Mouse (Mus musculus) spleen, adult 18-20 months (tissue): Measurements from ENCODE around the gene Raet1e.
"Not testable (repeated sequence)": the region's sequence is repeated elsewhere in the genome, so short reads cannot be mapped to it uniquely, and the experiment has no call there.

Source experiments
- DNase-seq, 2 experiments: peaks; one replicate each; pipeline ENCODE4 v3.0.0; 2022; ENCODE audit warnings: mixed read lengths in 2 of 2

Raet1e gene

DNA sequence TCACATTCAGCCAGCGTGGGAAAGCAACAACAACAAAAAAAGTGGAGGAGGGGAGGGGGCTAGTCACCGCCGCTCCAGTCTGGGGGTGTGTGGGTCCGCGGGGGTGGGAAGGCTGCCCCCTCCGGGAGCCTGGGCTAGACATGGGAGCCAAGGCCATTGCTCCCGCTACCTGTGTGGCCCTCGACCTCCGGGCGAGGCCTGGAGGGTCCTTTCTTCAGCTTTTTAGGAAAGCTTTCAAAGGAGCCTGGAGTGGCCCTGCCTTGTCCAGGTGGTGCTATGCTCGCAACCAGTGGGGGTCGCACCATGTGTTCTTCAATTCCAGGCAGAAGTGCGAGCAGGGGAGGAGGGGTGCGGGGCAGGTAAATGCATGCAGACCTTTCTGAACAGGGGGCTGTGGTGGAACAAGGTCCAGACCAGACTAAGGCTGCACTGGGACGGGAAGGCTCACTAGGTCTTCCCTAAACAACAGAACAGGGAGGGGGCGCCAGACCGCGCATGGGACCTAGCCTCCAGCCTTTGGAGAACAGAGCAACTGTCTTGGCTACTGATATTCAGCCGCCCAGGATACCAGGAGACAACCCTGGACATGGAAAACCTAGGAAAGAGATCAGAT is 116.2 kb downstream of the Raet1e start:
- no peak for DNase-seq

DNA sequence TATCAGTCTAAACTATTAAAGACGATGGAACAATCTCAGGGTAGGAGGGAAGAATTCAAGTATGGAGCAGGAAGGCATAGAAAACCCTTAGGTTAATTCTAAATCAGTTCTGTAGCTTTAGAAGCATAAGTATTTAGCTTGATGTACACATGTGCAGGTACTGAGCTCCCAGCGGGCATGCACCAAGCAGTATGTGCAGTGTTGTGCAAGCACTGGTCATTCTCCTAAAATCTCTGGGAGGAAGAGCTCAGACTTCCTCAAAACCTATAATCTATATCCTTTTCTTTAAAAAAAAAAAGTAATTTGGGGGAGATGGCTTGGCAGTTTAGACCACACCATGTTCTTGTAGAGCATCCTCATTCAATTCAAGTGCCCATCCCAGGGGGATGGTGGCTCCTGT is 120.1 kb downstream of the Raet1e start:
- not testable (repeated sequence) for DNase-seq

DNA sequence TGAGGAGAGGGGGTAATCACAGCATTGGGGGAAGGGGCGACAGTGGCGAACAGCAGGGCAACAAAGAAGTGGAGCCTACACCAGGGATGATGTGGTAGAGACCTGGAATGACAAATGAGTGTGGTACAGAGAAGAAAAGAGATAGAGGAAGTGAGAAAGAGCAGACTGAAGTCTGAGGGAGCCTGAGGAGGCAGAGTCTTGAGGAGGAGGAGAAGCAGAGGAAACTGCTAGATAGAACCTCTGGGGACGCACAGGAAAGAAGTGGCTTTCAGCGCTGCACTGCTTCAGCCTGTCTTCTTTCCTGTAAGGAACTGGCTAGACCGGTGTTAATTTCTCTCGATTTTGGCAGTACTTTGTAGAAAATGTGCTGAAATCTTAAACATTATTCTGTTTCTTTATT is 124.4 kb downstream of the Raet1e start:
- no peak for DNase-seq

DNA sequence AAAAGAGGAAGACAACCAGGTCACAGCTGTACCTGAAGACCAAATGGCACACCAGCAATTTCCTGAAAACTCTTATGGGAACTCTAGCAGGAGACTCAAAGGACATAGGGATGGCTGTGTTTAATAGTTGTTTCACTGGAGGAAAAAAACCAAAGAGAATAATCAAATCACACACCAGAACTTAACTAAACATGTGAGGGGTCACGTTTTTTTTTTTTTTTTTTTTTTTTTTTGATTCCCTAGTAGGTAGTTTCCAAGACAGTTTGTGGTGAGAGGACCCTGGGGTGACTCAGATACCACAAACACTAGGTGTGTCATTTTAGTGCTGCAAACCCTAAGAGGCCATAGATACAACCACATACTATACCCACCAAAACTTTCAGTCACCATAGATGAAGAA is 137.3 kb downstream of the Raet1e start:
- DNase-seq = no peak

DNA sequence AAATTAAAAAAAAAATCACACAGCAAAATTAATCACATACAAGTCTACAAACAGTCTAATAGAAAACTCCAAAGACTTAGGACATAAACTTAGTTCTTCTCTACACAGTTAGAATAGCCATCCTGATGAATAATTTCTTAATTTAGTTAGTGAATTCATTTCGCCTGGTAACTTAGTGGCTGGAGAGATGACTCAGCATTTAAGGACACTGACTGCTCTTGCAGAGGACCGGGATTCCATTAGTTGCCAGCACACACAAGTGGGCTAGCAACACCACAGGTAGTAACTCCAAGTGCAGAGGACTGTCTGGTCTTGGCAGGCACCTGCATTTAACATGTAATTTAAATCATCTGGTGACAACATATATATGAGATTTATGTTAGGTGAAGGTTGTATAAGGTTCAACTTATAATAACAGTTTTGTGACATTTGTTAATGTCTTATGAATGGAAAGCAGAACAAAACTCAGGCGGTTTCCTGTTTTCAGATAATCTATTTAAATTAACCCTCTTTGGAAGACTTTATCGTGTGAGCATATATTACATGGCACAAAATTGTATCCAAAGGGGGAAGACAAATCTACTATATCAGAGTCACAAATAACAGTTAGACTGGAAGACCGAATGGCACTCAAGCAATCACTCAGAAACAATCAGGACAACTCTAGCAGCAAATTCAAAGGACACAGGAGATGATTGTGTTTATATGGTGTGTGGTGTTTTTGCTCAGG is 138.8 kb downstream of the Raet1e start:
- no peak for DNase-seq

DNA sequence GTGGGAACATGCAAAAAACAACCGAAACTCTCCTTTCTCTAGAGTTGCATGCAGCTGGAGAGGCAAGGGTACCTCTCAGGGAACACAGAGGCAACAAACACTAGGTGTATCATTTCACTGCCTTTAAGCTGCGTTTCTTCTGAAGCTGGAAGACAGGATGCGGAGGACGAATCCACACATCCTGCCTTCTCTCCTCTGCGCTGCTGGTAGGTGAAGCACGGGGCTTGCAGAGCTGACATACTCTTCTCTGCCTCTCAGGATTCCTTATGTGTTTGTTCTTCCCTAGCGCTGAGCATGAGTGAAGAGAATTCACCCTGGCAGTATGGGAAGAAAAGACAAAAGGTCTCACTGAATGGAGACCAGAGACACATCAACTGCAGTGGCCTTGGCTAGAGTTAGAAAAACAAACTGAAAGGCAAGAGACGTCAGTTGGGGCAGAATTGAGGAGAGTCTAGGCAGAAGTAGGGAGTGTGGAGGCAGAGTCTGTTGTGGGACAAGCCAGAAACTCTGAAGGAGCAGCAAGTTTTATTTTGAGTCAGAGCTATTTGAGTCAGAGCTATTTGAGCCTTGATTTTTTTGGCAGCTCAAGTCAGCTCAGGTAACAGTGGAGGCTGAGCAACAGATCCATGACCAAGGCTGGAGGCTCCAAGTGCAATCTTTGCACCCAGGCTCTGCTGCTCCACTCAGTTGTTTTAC is 139.5 kb downstream of the Raet1e start:
- DNase-seq = no peak

DNA sequence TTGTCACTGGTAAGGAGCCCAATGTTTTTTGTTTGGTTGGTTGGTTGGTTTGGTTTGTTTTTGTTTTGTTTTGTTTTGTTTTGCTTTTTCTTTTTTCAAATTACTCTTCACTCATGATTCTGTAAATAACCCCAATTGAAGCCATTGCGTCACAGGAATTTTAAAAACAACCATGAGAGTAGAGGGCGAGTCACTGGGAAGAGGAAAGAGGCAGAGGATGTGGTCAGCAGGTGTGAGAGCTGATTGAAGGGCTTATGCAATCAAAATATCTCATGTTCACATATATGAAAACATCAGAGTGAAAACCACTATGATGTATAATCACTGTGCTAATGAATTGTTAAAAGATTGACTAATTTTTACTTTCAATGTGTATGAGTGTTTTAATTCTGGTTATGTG is 141.0 kb downstream of the Raet1e start:
- no peak for DNase-seq

DNA sequence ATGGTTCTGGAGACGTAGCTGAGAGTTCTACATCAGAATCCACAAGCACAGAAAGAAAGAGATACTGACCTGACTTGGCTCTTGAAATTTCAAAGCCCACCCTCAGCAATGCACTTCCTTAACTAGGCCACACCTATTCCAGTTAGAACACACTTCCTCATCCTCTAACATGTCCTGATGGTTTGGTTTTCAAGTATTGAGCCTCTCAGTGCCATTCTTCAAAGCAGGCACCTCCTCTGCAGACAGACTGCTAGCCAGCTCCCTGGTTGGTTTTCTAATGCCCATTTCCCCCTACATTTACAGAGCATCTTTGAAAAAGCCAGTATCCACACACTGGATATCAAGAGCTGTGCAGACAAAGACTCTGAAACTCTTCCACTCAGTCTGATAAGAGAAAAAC is 143.3 kb downstream of the Raet1e start:
- DNase-seq = no peak

DNA sequence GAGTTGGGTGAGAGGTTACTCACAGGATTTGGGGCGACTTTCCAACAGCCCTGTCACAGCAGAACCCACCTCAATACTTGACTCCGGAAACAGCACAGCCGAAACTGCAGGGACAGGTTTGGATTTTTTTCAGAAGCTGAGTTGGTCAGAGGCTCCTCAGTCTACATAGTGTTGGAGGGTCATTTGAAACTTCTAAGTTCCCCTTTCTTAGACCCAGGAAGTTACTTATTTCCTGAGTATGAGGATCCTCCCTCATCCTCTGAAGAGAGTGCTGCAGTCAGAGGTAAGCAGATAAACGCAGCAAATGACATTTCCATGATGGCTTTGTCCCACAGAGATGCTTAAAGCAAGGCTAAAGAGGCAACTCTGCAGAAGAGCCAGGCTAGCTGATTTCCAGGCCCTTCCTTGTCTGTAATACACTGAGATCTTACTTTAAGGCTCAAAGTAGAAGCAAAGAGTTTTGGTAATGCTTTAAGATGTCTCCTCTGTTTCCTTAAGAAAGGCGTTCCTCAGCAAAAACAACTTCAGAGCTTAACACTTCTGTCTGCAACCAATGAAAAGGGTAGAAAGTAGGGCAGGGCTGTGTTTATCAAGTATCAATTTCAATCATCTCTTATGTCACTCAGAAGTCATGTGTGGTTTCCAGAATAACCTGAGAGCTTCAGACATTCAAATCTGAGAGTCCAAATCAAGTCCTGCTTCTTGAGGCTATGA is 144.1 kb downstream of the Raet1e start:
- no peak for DNase-seq

DNA sequence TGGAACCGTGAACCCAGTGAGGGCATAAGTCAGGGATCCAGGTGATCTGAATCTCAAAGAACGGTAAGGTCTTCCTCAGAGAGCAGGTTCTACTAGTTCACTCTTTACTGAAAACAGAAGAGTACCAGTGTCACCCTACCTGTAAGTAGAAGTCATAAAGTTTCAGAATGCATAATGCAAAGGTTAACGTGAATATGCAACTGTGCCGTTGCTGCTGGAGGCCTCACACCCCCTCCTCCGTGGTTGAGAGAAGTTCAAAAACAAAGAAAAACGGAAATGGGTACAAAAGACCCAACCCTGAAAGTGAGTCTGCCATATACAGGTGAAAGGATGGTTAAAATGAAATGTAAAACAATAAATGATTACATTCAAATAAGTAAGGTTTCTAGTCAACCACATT is 145.4 kb downstream of the Raet1e start:
- no peak for DNase-seq

DNA sequence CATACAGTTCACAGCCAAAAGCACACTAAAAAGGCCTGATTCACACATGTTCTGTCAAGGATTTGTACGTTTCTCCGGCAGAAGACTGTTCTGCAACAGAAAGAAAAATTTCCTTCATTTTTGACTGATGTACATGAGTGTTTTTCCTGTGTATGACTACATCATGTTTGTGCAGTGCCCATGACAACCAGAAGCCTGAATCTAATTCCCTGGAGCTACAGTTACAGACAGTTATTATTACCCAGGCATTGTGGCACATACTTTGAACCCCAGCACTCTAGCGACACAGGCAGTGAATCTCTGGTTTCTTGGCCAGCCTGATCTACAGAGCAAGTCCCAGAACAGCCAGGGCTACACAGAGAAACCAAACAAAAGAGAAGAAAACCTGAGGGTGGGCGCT is 147.4 kb downstream of the Raet1e start:
- no peak for DNase-seq

DNA sequence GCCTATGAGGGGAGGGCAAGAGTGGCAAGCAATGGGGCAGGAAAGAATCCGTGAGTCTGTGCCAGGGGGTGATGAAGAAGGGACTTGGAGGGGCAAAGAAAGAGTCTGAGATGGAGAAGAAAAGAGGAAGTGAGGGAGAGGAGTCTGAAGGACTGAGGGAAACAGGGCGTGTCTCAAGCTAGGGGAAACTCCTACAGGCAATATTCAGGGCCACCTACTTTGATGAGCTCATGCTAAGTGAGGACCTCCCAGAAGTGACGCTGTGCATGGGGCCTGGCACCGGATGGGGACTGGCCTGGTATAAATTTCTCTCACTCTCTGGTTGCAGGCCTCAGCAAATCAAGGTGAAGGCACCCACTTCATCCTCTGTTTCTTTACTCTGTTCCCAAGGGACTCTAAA is 148.1 kb downstream of the Raet1e start:
- DNase-seq = peak; percentile 36 to 42

DNA sequence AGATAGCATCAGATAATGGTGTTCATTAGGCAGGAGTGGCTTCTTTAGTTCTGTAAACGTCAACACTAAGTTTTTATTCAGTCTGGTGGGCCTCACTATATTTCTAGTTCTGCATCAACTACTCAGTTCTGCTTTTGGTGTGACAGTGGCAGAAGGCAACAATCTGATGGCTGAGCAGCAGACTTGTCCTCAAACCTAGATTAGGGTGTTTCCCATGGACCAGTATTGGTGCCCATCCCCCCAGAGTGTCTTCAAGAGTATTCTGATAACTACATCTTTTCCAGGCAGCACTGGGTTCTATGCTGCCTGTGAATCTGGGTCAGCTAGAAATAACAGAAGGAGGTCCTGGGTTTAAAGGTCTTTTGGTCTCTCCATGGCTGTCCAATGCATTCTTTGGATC is 149.9 kb downstream of the Raet1e start:
- no peak for DNase-seq

DNA sequence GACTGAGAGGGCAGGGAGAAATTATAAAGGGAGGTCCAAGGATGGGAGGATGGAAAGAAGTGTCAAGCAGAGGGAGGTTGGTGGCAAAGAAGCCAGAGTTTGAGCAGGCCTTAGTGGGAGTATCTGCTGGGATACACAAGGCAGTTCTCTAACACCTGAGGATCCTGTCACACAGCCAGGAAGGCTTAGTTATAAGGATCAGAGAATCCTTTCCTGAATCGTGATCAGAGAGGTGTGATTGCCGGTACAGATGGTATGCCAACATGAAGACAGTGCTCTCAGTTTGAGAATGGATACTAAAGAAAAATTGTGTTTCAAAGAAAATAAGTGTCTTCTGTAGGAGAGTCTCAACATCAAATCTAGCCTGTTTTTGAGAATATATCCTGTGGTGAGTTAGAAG is 164.5 kb downstream of the Raet1e start:
- no peak for DNase-seq

DNA sequence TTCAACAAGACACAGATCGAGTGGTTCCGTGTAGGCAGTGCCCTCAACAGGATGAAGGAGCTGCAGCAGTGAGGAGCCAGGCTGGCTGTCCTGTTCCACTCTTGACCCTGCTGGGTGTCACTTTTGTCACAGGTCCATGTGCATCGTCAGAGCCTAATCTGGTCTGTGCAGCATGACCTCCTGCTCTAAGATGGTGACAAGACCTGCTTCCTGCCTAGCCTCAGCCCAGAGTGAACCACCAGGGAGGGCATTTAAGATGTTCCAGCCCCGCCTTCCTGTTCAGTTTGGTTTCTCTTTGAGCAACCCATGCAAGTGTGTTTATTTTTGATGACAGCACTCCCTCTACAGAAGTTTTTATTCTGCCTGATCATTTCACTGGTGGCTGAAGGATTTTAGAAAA is 187.4 kb downstream of the Raet1e start:
- not testable (repeated sequence) for DNase-seq

DNA sequence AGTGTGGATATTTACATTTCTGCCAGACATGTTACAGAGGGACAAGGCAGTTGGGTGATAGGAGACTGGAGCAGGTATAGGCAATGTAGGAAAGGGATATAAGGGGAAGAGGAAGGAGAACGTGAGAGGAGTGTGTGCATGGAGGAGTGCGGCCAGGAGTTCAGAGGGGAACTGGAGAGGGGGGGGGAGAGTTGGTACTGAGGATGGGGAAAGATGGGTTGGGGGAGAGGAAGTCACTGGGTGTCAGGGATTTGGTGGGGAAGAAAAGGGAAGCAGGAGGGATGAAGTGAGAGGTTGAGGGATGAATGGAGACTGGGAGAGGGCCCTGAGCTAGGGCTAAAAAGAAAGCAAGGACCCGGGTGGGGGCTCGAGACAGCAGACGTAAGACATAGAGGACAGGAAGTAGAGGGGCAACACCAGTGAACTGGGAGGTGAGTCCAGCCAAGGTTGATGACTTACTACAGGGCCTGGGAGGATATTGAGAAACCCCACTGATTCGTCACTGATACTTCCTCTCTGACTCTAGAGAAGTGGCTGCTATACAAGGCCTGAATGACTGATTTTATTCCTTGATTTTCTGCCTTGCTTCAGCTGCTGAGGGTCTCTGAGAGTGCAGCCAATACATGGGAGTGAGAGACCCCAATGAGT is 195.3 kb downstream of the Raet1e start:
- DNase-seq = not testable (repeated sequence)

DNA sequence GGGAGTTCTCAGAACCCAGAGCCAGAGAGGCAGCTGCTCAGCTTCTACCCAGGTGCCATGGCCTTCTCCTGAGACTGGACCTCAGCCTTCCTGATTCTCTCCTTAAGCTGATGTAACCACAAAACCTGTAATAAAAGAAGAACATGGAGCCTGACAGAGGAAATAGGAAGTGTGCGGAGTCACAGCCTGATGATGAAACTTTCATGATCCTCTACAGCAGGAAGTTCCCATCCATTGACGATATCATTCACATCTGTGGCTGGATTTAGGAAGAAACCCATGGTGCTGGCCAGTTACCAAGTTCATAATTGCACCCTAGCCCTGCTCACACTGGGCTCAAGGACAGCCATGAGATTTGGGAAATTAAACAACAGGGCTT is 195.8 kb downstream of the Raet1e start:
- not testable (repeated sequence) for DNase-seq

DNA sequence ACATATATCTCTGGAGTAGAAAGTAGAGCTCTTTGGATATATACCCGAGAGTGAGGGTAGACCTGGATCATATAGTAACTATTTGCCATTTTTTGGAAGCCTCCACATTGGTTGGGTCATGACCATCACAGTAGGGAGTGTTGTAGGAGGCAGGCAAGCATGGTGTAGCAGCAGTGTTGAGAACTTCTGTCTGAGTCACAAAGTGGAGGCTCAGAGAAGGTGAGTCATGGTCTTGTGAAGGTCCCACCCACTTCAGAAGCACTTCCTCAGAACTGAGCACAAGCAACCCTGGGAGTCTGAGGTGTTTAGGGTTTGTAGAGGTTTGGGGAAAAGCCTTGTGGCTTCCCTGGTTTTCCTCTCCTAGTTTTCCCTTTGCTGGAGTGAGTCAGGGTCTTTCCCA is 199.0 kb downstream of the Raet1e start:
- DNase-seq = not testable (repeated sequence)

DNA sequence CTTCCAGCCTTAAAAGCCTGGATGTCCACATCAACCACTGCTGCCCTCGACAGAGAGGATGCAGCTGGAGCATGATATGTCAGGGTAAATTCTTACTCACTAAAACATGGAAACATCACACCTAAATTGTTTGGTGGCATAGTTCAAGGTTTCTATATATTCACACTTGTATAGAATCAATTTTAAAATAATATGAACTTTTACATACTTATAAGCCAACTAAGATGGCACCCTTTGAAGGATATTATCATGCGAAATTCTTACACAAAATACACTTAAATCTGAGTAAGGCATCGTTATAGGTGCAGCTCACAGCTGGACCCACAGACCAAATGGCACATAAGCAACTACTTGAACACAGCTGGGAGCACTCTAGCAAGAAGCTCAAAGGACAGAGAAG is 201.9 kb downstream of the Raet1e start, which contains the start of gene Raet1d:
TSS of gene Raet1d (plus strand) at position 301 of the 400 bp plus-strand sequence.
- not testable (repeated sequence) for DNase-seq

DNA sequence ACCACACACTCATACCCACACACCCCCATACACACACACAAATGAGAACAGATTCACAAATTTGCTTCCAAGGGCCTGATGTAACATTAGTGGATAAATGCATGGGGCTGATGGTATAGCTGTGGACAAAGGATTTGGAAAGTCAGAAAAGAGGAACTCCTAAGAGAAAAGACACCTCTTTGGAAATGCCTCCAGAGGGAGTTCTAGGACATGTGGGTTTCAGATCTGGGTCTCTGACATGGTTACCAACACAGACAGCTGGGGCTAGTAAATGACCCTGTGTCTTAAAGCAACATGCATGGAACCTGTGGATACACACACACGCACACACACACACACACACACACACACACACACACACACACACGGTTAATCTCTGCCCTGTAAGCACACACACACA is 202.6 kb downstream of the Raet1e start:
- not testable (repeated sequence) for DNase-seq

DNA sequence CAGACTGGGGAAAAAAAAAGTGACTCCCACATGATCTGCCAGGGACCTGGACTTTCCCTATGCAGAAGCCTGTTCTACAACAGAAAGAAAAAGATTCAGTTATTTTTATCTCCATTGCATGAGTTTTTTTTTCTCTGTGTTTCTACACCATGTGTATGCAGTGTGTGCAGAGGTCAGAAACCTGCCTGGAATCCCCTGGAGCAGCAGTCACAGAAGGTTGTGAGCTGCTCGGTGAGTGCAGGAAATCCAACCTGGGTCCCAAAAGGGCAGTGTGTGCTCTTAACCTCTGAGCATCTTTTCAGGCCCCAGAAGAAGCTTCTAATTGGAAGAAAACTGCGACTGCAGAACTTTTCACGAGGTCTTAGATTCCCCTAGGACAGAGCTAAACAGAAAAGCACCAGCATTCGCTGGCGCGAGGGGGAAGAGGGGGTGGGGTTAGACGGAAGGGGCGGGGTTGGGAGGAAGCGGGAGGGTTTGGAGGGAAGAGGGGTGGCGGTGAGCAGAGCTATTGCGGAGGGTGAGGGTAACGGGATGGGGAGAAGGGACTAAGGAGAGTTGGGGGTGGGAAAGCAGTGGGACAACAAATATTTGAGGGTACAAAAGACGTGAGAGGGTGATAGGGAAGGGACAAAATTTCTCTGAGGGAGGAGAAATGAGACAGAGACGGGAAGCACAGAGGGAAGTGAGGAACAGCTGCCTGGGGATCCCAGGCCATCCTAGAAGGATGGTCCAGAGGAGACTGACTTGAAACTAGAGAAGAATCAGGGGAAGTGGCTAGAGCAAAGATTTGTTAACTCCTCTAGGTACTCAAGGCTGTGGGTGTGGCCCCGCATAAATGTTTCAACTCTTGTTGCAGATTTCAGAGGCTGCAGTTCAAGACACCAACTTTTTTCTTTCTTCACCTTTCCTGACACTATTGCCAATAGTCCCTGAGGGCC is 203.3 kb downstream of the Raet1e start:
- DNase-seq = not testable (repeated sequence)

DNA sequence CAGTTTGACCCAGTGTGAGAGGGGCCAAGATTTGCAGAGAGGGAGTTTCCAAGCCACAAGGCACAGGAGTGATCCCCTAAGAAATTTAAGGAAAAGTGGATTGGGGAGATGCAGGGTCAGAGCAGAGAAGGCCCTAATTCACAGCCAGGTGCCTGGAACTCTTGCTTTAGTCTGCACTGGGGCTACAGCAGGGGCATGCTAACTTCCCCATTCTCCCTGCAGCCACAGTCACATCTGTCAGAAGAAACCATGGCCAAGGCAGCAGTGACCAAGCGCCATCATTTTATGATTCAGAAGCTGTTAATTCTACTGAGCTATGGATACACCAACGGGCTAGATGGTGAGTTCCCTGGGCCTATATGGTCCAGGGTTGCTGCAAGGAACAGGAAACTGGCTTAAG is 204.1 kb downstream of the Raet1e start:
- DNase-seq = not testable (repeated sequence)
